Mouse (Mus musculus) brain, embryonic 18.5 days (tissue): ENCODE results near the gene Itpr2.

Experiments used
- DNase-seq: peaks from one replicate; pipeline ENCODE4 v3.0.0-alpha.2; 2012; ENCODE audit warnings: low read depth, low spot score

The Itpr2 gene

GRCm38 (mm10) chr6:146270162-146270561 lies 231.9 kb downstream of the Itpr2 start:
- DNase-seq = no peak

- DNase-seq = no peak
Measured at GRCm38 (mm10) chr6:146269291-146269690, 232.7 kb downstream of the Itpr2 start.

GRCm38 (mm10) chr6:146260674-146261376 lies 241.2 kb downstream of the Itpr2 start:
- DNase-seq = no peak

- DNase-seq = no peak
Measured at GRCm38 (mm10) chr6:146258751-146259150, 243.3 kb downstream of the Itpr2 start.

- no peak for DNase-seq
Measured at GRCm38 (mm10) chr6:146258261-146258660, 243.8 kb downstream of the Itpr2 start.

- DNase-seq = no peak
Measured at GRCm38 (mm10) chr6:146256947-146257670, 244.9 kb downstream of the Itpr2 start.

- no peak for DNase-seq
Measured at GRCm38 (mm10) chr6:146256401-146256800, 245.6 kb downstream of the Itpr2 start.

- no peak for DNase-seq
Measured at GRCm38 (mm10) chr6:146255656-146256055, 246.4 kb downstream of the Itpr2 start.

GRCm38 (mm10) chr6:146254931-146255330 lies 247.1 kb downstream of the Itpr2 start:
- no peak for DNase-seq

GRCm38 (mm10) chr6:146254216-146254820 lies 247.7 kb downstream of the Itpr2 start:
- no peak for DNase-seq

GRCm38 (mm10) chr6:146249096-146249495 lies 252.9 kb downstream of the Itpr2 start:
- no peak for DNase-seq

- no peak for DNase-seq
Measured at GRCm38 (mm10) chr6:146248341-146248740, 253.7 kb downstream of the Itpr2 start.

- no peak for DNase-seq
Measured at GRCm38 (mm10) chr6:146247906-146248305, 254.1 kb downstream of the Itpr2 start.

- DNase-seq = no peak
Measured at GRCm38 (mm10) chr6:146246368-146246767, 255.7 kb downstream of the Itpr2 start.

- no peak for DNase-seq
Measured at GRCm38 (mm10) chr6:146245888-146246287, 256.1 kb downstream of the Itpr2 start.

GRCm38 (mm10) chr6:146243068-146243467 lies 259.0 kb downstream of the Itpr2 start:
- DNase-seq = no peak

- no peak for DNase-seq
Measured at GRCm38 (mm10) chr6:146241336-146241735, 260.7 kb downstream of the Itpr2 start.

GRCm38 (mm10) chr6:146235165-146235564 lies 266.9 kb downstream of the Itpr2 start:
- no peak for DNase-seq

GRCm38 (mm10) chr6:146234417-146234816 lies 267.6 kb downstream of the Itpr2 start:
- DNase-seq = no peak

- DNase-seq = no peak
Measured at GRCm38 (mm10) chr6:146230903-146231302, 271.1 kb downstream of the Itpr2 start.

- DNase-seq = no peak
Measured at GRCm38 (mm10) chr6:146230373-146230788, 271.6 kb downstream of the Itpr2 start.

- DNase-seq = no peak
Measured at GRCm38 (mm10) chr6:146229967-146230366, 272.1 kb downstream of the Itpr2 start.

GRCm38 (mm10) chr6:146229519-146229918 lies 272.5 kb downstream of the Itpr2 start:
- no peak for DNase-seq
